Mouse (Mus musculus): ENCODE results near the gene Ncoa1. TPM values are rescaled to one million over a fixed set of nuclear protein-coding genes. Genes with fewer than 3 reads are reported as not detected.

The Ncoa1 gene
- polyA plus RNA-seq (2017; shearing (Covaris generic)): 86.3 TPM

DNA sequence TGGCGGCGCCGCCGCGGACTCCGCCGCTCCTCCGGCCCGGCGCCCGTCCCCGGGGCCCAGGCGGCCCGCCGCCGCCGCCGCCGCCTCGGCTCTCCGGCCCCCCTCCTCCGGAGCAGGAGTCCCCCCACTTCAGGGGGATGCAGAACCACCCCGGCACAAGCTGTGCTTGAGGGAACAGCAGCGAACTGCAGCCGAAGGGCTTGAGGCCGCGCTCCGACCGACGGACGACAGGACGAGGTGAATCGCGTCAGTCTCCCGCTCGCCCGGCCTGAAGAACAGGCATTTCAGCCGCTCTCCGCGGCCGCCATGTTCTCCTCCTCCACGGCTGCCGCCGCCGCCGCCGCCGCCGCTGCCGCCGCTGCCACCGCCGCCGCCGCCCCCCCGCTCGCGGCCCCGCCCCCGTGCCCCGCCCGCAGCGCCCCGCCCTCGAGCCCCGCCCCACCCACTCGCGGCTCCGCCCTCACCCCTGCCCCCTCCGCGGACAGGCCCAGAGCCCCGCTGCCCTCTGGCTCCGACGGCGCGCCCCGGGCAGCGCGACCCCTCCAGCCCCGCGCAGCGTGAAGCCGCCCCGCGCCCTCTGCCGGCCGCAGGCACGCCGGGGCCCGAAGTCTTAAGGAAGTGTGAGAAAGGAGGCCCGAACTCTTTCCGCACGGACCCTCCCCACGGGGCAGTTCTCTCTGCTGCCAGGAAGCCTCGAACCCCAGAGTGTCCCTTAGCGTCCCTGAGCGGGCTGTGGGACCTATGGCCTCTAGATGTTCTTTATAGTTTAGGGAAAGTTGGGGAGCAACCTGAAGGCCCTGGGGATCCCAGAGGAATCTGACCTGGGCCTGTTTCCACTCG is at the start of gene Ncoa1:
Ncoa1 (minus strand) TSS at position 351 of the 840 bp plus-strand sequence.

DNA sequence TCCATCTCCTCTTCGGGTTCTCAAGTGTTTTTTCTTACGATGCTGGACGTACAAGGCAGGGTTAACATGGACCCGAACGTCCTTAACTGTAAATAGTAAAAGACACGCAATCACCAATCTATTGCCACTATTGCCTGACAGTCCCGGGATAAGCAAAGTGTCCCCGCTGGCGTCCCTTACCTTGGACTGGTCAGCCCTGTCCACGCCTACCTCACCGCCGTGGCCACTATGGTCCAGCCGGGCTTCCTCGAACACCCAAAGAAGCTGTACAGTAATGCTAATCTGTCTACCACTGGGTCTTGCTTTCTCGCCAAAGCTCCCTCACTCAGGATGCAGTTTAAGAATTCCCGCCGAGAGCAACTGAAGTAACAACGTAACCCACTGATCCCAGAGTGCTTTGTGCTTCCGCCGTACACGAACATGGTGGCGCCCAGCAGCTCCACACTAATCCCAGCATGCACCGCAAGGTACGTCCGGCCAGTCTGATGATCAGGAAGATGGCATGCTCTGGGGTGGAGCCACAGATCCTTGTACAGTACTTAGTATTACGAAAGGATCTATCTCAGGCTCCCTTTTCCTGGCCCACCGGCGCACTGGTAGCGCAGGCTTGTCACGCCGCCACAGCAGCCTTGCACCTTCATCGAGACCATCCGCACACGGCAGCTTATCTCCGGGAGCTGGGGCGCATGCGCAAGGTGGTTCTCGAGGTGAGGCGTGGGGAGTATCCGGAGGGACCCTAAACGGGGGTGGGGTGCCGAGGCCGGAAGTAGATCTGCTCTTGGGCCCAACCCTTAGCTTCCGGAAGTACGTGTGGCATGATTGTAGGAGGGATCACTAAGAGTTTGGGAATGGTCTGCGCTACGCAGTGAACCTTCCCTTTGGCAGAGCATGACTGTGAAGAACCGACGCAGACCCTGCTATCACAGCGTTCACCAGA is 243.1 kb downstream of the Ncoa1 start, which contains the start of the genes Ptrhd1 and Cenpo:
Ptrhd1 (plus strand) TSS at position 456 of the 937 bp plus-strand sequence.
Cenpo (minus strand) TSS at position 723 of the 937 bp plus-strand sequence.

Other genes starting within 250 kb of the Ncoa1 start
- 2.6 TPM for gene Ptrhd1, start 243.2 kb downstream of the Ncoa1 start, polyA plus RNA-seq (2017; shearing (Covaris generic))
- 18.0 TPM for gene Cenpo, start 242.9 kb downstream of the Ncoa1 start, polyA plus RNA-seq (2017; shearing (Covaris generic))
- gene Itsn2, start 115.5 kb upstream of the Ncoa1 start, polyA plus RNA-seq (2017; shearing (Covaris generic)): 206 TPM
- not detected for gene Gm3625, start 115.7 kb upstream of the Ncoa1 start, polyA plus RNA-seq (2017; shearing (Covaris generic))